Mouse (Mus musculus) forebrain, embryonic 16.5 days (tissue): ENCODE measurements at regions not wholly inside any gene's neighbourhood (a gene's known extent, or its start where the extent isn't known, plus 50 kb on each side); places are given as distances from the start of the nearest gene placed in this dataset.
A peak's percentile ranks its signal among the peaks of the same experiment; 100 is the strongest.

Experiments used
- ATAC-seq: fragments of 200-750 bp; cut with Nextera tagmentation; 2 replicates; pipeline ENCODE4 v1.8.0; 2017; ENCODE audit warnings: mild to moderate bottlenecking, moderate library complexity
- H3K27ac ChIP-seq: fragments of 300-500 bp; sonication (generic); 2 replicates; pipeline ENCODE4 v1.5.1; 2014; ENCODE audit warnings: low read length, control low read depth
- H3K27me3 ChIP-seq: fragments of 300-500 bp; sonication (generic); replicated peaks from 2 replicates; pipeline ENCODE4 v1.6.1; 2014; ENCODE audit warnings: low read length; ENCODE audit not compliant: control insufficient read depth, insufficient read depth
- H3K36me3 ChIP-seq: fragments of 300-500 bp; sonication (generic); 2 replicates; pipeline ENCODE4 v1.6.1; 2014; ENCODE audit not compliant: control insufficient read depth, insufficient read depth
- H3K4me1 ChIP-seq: fragments of 300-500 bp; sonication (generic); replicated peaks from 2 replicates; pipeline ENCODE4 v1.6.1; 2014; ENCODE audit warnings: low read length; ENCODE audit not compliant: control insufficient read depth, insufficient read depth
- H3K4me2 ChIP-seq: fragments of 300-500 bp; sonication (generic); 2 replicates; pipeline ENCODE4 v1.6.1; 2014; ENCODE audit warnings: mild to moderate bottlenecking, low read length, control low read depth
- H3K4me3 ChIP-seq: fragments of 300-500 bp; sonication (generic); replicated peaks from 2 replicates; pipeline ENCODE4 v1.5.1; 2014; ENCODE audit warnings: mild to moderate bottlenecking, low read length, control low read depth
- H3K9ac ChIP-seq: fragments of 300-500 bp; sonication (generic); replicated peaks from 2 replicates; pipeline ENCODE4 v1.6.1; 2014; ENCODE audit warnings: low read depth, low read length, control low read depth
- H3K9me3 ChIP-seq: fragments of 300-500 bp; sonication (generic); 2 replicates; pipeline ENCODE4 v1.6.1; 2016; ENCODE audit warnings: low read length; ENCODE audit not compliant: control insufficient read depth
- WGBS: fragments of 180-500 bp; shearing (Covaris S2); extraction: QIAGEN DNeasy Blood & Tissue Kit; methylation state at CpG from one replicate; pipeline ENCODE4 v1.1.7; 2014; 5-methylcytosine and 5-hydroxymethylcytosine counted together

DNA sequence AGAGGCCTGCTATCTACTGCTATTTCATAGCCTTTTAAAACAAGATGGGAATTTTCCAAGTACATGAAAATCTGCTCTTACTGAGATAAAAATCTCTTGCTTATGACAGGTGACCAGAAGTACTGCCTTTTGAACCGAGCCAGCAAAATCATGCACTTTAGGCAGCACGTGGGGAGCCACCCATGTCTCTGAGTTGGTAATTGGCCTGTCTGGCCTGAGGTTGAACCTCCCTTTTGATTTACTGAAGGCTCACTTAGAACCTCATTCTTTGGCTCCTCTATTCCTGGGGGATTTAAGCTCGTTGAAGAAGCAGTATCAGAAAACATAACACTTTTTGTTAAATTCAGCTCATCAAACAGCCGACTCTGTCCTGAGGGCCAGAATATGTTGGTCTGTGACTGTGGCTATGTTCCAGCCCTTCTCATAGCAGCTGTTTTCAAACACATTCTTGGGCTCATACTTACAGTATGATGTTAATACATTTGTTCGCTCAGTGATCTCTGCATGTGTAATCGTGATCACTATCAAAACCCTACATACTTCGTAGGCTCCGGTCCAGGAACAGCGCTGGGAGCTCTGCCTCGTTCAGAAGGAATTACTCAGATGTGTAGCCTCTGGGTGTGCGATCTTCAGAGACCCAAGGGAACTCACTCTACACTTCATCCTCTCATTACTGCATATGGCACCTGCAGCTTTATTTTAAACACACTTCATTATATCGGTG is 290.1 kb upstream of the Gm15217 start:
- Histone ChIP-seq H3K4me3 (no peak overlapping the region), H3K36me3 (no peaks in the 10 kb centered on the region), H3K4me1 (no peaks in the 10 kb centered on the region), H3K9ac (no peak overlapping the region), H3K27ac (no peak overlapping the region), H3K27me3 (no peaks in the 10 kb centered on the region), H3K4me2 (no peak overlapping the region), H3K9me3 (no peaks in the 10 kb centered on the region)
- no peak for ATAC-seq
- 74% methylated on average over 12 of the region's 12 CpGs for WGBS

DNA sequence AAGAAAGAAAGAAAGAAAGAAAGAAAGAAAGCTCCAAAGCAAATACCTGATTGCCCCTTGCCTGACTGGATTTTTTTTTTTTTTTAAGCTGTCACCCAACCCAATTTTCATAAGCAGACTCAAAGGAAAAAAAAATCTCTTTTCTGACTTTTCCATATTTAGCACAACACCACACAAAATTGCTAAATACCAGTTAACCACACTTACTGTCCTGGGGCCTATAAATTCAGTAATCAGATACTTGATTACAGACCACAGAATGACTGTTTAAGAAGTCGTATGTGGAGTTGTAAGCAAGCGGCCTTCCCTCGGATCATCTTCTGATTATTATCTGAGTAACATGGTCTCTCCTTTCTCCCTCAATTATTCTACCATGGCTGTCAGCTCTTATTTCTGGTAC is 263.3 kb upstream of the Gm15217 start:
- 88% methylated on average over 3 of the region's 3 CpGs for WGBS
- H3K4me3 ChIP-seq: no peak overlapping the region

DNA sequence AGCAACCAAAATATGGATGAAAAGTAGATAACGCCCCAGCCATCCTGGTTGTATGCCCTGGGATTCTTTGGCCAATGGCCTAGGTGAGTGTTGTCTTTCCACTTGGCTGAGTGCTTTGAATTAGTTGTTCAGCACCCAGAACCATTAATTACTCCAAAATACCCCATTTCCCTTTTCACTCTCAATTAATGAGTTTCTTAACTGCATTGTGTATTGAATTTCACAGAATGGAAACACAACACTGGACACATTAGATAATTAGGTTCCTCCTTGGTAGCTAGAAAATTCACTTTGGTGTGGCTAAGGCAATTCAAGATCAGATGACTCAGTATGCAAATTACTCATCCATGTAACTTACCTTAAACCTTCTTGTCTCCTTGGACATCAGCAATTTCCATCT is 252.7 kb upstream of the Gm15217 start:
- no peaks in the 10 kb centered on the region for H3K36me3 ChIP-seq
- no peak overlapping the region for H3K4me2 ChIP-seq
- ATAC-seq: no peak
- WGBS: 39% methylated on average over 1 of the region's 1 CpGs
- no peak overlapping the region for H3K9ac ChIP-seq
- no peak overlapping the region for H3K4me3 ChIP-seq
- H3K27ac ChIP-seq: no peak overlapping the region
- no peaks in the 10 kb centered on the region for H3K9me3 ChIP-seq
- H3K4me1 ChIP-seq: no peaks in the 10 kb centered on the region
- H3K27me3 ChIP-seq: no peaks in the 10 kb centered on the region

More for the DNA sequence above, 263.3 kb upstream of the Gm15217 start:
- ATAC-seq: no peak
- Histone ChIP-seq H3K27me3 (no peaks in the 10 kb centered on the region), H3K4me1 (no peaks in the 10 kb centered on the region), H3K4me2 (no peak overlapping the region), H3K36me3 (no peaks in the 10 kb centered on the region), H3K27ac (no peak overlapping the region), H3K9ac (no peak overlapping the region), H3K9me3 (no peaks in the 10 kb centered on the region)

DNA sequence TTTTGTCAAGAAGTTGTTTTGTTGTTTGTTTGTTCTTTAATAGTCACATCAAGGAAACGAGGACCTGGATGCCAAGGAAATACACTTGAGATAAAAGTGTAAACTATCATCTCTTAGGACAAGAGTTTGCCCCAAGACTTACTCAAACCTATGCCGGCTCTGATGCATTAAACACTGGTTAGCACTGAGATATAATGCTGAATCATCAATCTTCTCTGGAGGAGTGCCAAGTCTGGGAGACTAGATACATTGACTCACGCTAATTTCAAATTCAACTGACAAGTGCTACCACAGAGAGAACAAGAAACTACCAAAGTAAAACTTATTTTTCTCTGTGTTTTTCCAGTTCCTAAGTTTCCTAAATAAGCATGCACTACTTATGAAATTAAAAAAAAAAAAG is 249.5 kb upstream of the Gm15217 start:
- H3K4me2 ChIP-seq: no peak overlapping the region
- no peak overlapping the region for H3K9ac ChIP-seq
- H3K4me3 ChIP-seq: no peak overlapping the region
- ATAC-seq: no peak
- H3K4me1 ChIP-seq: no peaks in the 10 kb centered on the region
- 67% methylated on average over 3 of the region's 3 CpGs for WGBS
- H3K27me3 ChIP-seq: no peaks in the 10 kb centered on the region
- no peaks in the 10 kb centered on the region for H3K9me3 ChIP-seq
- no peaks in the 10 kb centered on the region for H3K36me3 ChIP-seq
- no peak overlapping the region for H3K27ac ChIP-seq

DNA sequence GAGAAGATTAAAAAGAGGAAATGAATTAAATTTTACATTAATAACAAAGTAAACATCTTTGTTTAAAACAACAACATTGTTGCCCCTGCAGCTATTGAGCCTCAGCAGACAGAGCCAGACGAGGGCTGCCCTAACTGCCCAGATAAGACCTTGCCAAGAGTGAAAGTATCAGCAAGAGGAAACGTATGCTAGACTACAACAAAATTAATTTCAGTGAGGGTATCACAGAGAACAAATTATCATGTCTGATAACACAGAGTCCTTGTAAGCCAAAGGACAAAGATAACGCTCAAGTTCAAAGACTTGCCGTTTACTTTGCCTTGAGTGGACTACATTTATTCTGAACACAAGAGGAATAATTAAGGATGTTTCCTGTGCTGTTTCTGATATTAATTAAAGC is 235.0 kb upstream of the Gm15217 start:
- peaks cover 3% of the 10 kb centered on the region for H3K4me1 ChIP-seq
- H3K9ac ChIP-seq: no peak overlapping the region
- H3K27me3 ChIP-seq: no peaks in the 10 kb centered on the region
- no peak overlapping the region for H3K27ac ChIP-seq
- no peak overlapping the region for H3K4me2 ChIP-seq
- no peak for ATAC-seq
- H3K36me3 ChIP-seq: no peaks in the 10 kb centered on the region
- H3K9me3 ChIP-seq: no peaks in the 10 kb centered on the region
- H3K4me3 ChIP-seq: no peak overlapping the region
- whole genome bisulfite sequencing: 22% methylated on average over 4 of the region's 4 CpGs

DNA sequence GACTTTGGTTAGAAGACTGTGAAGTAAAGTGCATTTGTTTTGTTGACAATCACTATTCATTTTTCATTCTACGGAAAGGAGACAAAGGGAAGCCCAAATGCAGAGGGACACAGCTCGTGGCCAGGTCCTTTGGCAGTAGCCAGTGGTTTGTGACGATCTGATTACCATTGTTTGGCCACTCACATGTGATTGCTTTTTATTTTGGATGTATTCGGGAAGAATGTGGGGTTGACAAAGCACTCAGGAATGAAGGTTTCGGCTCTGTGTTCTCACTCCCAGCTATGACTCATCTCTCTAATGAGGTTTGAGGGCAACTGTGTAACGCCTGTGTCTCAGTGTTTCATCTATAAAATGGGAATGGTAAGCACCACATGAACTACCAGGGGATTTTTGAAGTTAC is 234.5 kb upstream of the Gm15217 start:
- WGBS: 23% methylated on average over 6 of the region's 6 CpGs
- ATAC-seq: no peak
- H3K4me1 ChIP-seq: peaks cover 6% of the 10 kb centered on the region

DNA sequence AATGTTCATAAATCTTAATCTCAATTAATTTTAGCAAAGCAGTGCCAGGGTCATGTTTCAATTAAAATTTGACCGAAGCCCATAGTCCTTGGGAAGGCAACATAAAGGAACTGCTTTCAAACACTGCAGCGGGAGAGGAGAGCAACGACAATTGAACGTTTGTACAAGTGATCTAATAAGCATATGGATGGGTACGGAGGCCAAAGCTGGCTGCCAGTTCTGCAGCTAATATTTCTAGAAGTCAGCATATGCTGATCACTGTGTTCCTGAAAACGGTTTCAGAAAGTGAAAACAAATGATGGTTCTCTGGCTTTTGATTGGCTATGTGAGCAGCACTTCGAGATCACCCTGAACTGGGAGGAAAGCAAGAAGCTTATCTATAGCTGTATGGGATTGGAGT is 233.6 kb upstream of the Gm15217 start:
- Histone ChIP-seq H3K4me1 (peaks cover 6% of the 10 kb centered on the region), H3K9ac (no peak overlapping the region), H3K36me3 (no peaks in the 10 kb centered on the region), H3K27ac (no peak overlapping the region), H3K4me2 (no peak overlapping the region), H3K4me3 (no peak overlapping the region), H3K27me3 (no peaks in the 10 kb centered on the region), H3K9me3 (no peaks in the 10 kb centered on the region)
- ATAC-seq: peak; percentile 55
- WGBS: 21% methylated on average over 7 of the region's 7 CpGs

More for the DNA sequence above, 234.5 kb upstream of the Gm15217 start:
- Histone ChIP-seq H3K9ac (no peak overlapping the region), H3K9me3 (no peaks in the 10 kb centered on the region), H3K4me2 (no peak overlapping the region), H3K4me3 (no peak overlapping the region), H3K36me3 (no peaks in the 10 kb centered on the region), H3K27ac (no peak overlapping the region), H3K27me3 (no peaks in the 10 kb centered on the region)

DNA sequence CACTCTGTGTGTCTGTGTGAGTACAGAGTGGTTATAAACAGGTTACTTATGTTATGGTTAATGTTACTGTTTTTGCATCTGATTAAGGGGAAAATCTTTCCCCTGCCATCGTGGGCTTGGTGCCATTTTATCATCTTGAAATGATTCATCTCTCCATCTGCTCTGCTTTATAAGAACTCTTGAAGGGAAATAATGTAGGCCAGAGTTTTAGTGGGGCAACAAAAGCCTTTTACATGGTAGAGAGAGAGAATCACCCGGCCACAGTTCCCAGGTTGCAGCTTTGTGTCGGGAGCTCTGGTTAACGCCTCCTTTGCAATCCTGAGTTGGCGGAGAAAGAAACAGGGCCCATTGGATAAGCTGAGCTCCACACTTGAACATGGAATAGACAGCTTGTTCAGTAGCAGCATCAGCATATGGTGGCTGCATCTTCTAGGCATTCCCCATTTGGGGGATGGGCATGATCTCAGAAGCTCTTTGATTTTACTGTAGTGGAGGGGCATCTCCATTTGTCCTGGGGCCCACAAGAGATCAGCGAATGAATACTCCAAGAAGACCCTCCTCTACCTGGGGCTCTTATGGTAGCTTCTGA is 230.0 kb upstream of the Gm15217 start:
- Histone ChIP-seq H3K9ac (no peak overlapping the region), H3K36me3 (no peaks in the 10 kb centered on the region), H3K4me3 (no peak overlapping the region), H3K27ac (no peak overlapping the region), H3K9me3 (no peaks in the 10 kb centered on the region), H3K4me2 (no peak overlapping the region), H3K27me3 (no peaks in the 10 kb centered on the region), H3K4me1 (peaks cover 6% of the 10 kb centered on the region)
- peak; percentile 61 for ATAC-seq
- WGBS: 60% methylated on average over 6 of the region's 6 CpGs

DNA sequence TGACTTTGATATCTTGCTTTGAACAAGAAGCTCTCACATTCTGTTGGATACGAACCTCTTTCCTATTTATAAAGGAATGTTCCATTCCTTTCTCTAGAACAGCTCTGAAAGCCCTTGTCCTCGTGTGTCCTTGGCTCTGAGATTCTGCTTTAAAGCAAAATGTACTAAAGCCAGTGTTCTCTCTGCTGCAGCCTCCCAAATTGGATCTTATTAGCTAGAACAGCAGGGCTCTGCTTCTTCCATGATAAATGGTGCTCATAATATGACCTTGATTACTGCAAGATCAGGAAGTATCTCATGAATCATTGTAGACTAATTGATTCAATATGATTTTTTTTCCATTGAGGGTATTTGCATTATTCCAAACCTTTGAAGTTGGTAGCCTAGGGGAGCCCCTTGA is 220.5 kb upstream of the Gm15217 start:
- no peak for ATAC-seq
- no peaks in the 10 kb centered on the region for H3K4me1 ChIP-seq
- H3K9ac ChIP-seq: no peak overlapping the region
- no peaks in the 10 kb centered on the region for H3K36me3 ChIP-seq
- H3K27me3 ChIP-seq: no peaks in the 10 kb centered on the region
- no peaks in the 10 kb centered on the region for H3K9me3 ChIP-seq
- no peak overlapping the region for H3K4me3 ChIP-seq
- H3K4me2 ChIP-seq: no peak overlapping the region
- 65% methylated on average over 2 of the region's 2 CpGs for WGBS
- no peak overlapping the region for H3K27ac ChIP-seq
